Mouse (Mus musculus): ENCODE measurements at regions not wholly inside any gene's neighbourhood (a gene's known extent, or its start where the extent isn't known, plus 50 kb on each side); places are given as distances from the start of the nearest gene placed in this dataset.

GRCm38 (mm10) chr1:184525740-184526139, 206.7 kb downstream of the Hlx start (continued):
- TF ChIP-seq JUND (IDR thresholded peaks at IDR 0.05; ENCODE audit: low read depth, low read length) = no peak

- Histone ChIP-seq H3K9ac (ENCODE audit: control insufficient read depth, low read depth, low read length, poor library complexity, severe bottlenecking) (no peak overlapping the region), H3K27me3 (ENCODE audit: control insufficient read depth in 1 of 2, insufficient read depth in 2 of 2, low read length in 2 of 2) (no peaks in the 10 kb centered on the region), H3K4me1 (ENCODE audit: control insufficient read depth in 1 of 2, insufficient read depth in 2 of 2, low read length in 2 of 2) (no peaks in the 10 kb centered on the region), H3K79me2 (ENCODE audit: control insufficient read depth, insufficient read depth, low read length, poor library complexity) (no peaks in the 10 kb centered on the region), H3K9me3 (replicated peaks; ENCODE audit: insufficient read depth, low read length) (no peaks in the 10 kb centered on the region), H3K36me3 (ENCODE audit: control insufficient read depth in 1 of 2, insufficient read depth in 2 of 2, low read length in 2 of 2) (no peaks in the 10 kb centered on the region), H3K27ac (ENCODE audit: control insufficient read depth, low read depth, low read length) (no peak overlapping the region), H3K4me3 (ENCODE audit: control insufficient read depth in 1 of 2, insufficient read depth in 1 of 2, low read depth in 2 of 2, low read length in 2 of 2) (no peak overlapping the region)
- TF ChIP-seq MAFK (IDR thresholded peaks at IDR 0.05; ENCODE audit: borderline replicate concordance, low read depth, low read length) = no peak
- no peak for TF ChIP-seq UBTF (IDR thresholded peaks at IDR 0.05; ENCODE audit: borderline replicate concordance, insufficient read depth, low read depth, low read length)
- no peak for TF ChIP-seq EP300 (IDR thresholded peaks at IDR 0.05; ENCODE audit: low read depth in 1 of 2, low read length in 2 of 2)
- TF ChIP-seq ETS1 (IDR thresholded peaks at IDR 0.05; ENCODE audit: low read depth, low read length) = no peak
- TF ChIP-seq RAD21 (IDR thresholded peaks at IDR 0.05; ENCODE audit: low read depth, low read length) = no peak
- TF ChIP-seq BHLHE40 (IDR thresholded peaks at IDR 0.05; ENCODE audit: borderline replicate concordance, low read depth, low read length) = no peak
- no peak for TF ChIP-seq USF2 (IDR thresholded peaks at IDR 0.05; ENCODE audit: borderline replicate concordance in 1 of 2, insufficient read depth in 1 of 2, low read depth in 1 of 2, low read length in 2 of 2)
- no peak for TF ChIP-seq MAX (IDR thresholded peaks at IDR 0.05; ENCODE audit: low read length)
- no peak for TF ChIP-seq MYC (IDR thresholded peaks at IDR 0.05; ENCODE audit: low read depth, low read length)
- TF ChIP-seq ZNF384 (IDR thresholded peaks at IDR 0.05; ENCODE audit: low read depth, low read length) = no peak
- TF ChIP-seq ZC3H11A (IDR thresholded peaks at IDR 0.05; ENCODE audit: low read depth, low read length) = no peak
- no peak for TF ChIP-seq MAZ (IDR thresholded peaks at IDR 0.05; ENCODE audit: low read depth, low read length)
- no peak for TF ChIP-seq CTCF (IDR thresholded peaks at IDR 0.05 in 2 of 3, conservative IDR thresholded peaks at IDR 0.05 in 1 of 3; ENCODE audit: control insufficient read depth in 1 of 3, insufficient read depth in 1 of 3, low read depth in 2 of 3, low read length in 3 of 3, poor library complexity in 1 of 3, severe bottlenecking in 1 of 3)
- TF ChIP-seq HCFC1 (IDR thresholded peaks at IDR 0.05; ENCODE audit: low read depth, low read length) = no peak
- TF ChIP-seq ZKSCAN1 (IDR thresholded peaks at IDR 0.05; ENCODE audit: low read depth, low read length) = no peak
- no peak for TF ChIP-seq GABPA (IDR thresholded peaks at IDR 0.05; ENCODE audit: low read depth, low read length)
- TF ChIP-seq ZMIZ1 (IDR thresholded peaks at IDR 0.05; ENCODE audit: low read depth, low read length) = no peak
- no peak for TF ChIP-seq TAL1 (IDR thresholded peaks at IDR 0.05; ENCODE audit: low read length)
- no peak for DNase-seq (ENCODE audit: low read depth, low spot score)
Measured at GRCm38 (mm10) chr1:184519551-184519950, 212.9 kb downstream of the Hlx start.

- no peak overlapping the region for H3K27ac ChIP-seq (ENCODE audit: control insufficient read depth, low read depth, low read length)
- no peak overlapping the region for H3K9ac ChIP-seq (ENCODE audit: control insufficient read depth, low read depth, low read length, poor library complexity, severe bottlenecking)
- no peaks in the 10 kb centered on the region for H3K9me3 ChIP-seq (replicated peaks; ENCODE audit: insufficient read depth, low read length)
- H3K4me1 ChIP-seq (ENCODE audit: control insufficient read depth in 1 of 2, insufficient read depth in 2 of 2, low read length in 2 of 2) = no peaks in the 10 kb centered on the region
- DNase-seq (ENCODE audit: low read depth, low spot score) = no peak
- no peaks in the 10 kb centered on the region for H3K27me3 ChIP-seq (ENCODE audit: control insufficient read depth in 1 of 2, insufficient read depth in 2 of 2, low read length in 2 of 2)
- no peaks in the 10 kb centered on the region for H3K79me2 ChIP-seq (ENCODE audit: control insufficient read depth, insufficient read depth, low read length, poor library complexity)
- no peak for TF ChIP-seq SMC3 (IDR thresholded peaks at IDR 0.05; ENCODE audit: low read depth, low read length)
- TF ChIP-seq ZC3H11A (IDR thresholded peaks at IDR 0.05; ENCODE audit: low read depth, low read length) = no peak
- no peak for TF ChIP-seq GATA1 (IDR thresholded peaks at IDR 0.05; ENCODE audit: low read depth, low read length)
- no peaks in the 10 kb centered on the region for H3K36me3 ChIP-seq (ENCODE audit: control insufficient read depth in 1 of 2, insufficient read depth in 2 of 2, low read length in 2 of 2)
- no peak overlapping the region for H3K4me3 ChIP-seq (ENCODE audit: control insufficient read depth in 1 of 2, insufficient read depth in 1 of 2, low read depth in 2 of 2, low read length in 2 of 2)
Measured at GRCm38 (mm10) chr1:184504663-184505062, 227.8 kb downstream of the Hlx start.

Measured in MEL (cell line).